Mouse (Mus musculus) frontal cortex, adult (tissue): ENCODE results near the gene Acvr2a.
A peak's percentile ranks its signal among the peaks of the same experiment; 100 is the strongest.
"Not testable (repeated sequence)": the region's sequence is repeated elsewhere in the genome, so short reads cannot be mapped to it uniquely, and the experiment has no call there.

Experiments used
- ATAC-seq: cut with Nextera tagmentation; 2 replicates; pipeline ENCODE4 v1.9.2; 2017; ENCODE audit warnings: mild to moderate bottlenecking, moderate library complexity, mixed read lengths; ENCODE audit not compliant: low TSS enrichment

The Acvr2a gene

GRCm38 (mm10) chr2:48813371-48814222 is at the start of gene Acvr2a:
Gene Acvr2a (plus strand): TSS chr2:48814109.
- ATAC-seq, result peak; percentile 86

DNA sequence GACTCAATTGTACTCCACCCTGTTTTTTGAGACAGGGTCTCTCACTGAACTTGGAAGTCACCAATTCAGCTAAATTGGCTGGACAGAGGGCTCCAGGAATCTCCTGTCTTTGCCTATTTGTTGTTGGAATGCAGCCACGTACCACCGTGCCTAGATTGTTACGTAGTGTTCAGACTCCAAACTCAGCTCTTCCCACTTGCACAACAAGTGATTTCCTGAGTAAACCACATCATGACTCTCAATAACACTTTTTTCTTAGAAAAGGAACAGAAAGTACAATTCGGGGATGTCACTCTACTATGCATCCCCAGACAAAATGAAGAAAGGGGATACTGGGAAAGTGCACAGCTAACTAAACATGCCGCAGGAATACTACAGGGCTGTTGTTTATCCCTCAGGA is 47.4 kb upstream of the Acvr2a start:
- ATAC-seq, result no peak

- peak; percentile 96 for ATAC-seq
Measured at GRCm38 (mm10) chr2:48767778-48768177, 46.1 kb upstream of the Acvr2a start.

DNA sequence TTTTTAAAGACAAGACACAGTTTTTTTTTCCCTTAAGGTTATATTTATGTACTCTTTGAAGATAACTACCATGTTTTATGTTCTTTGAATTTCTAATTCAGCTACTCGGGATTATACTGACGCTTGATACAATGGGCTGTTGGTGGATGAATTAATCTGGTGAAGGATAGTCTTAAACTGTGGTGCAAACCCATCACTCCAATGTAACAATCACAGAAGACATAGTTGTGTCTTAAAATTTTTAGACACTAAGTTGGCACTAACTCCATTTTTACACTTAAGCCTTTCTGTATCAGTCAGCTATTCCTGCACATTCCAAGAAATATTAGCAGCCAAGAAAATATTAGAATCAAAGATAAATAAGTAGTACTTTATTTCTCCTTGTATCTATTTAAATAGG is 45.7 kb upstream of the Acvr2a start:
- ATAC-seq, result no peak

- no peak for ATAC-seq
Measured at GRCm38 (mm10) chr2:48770100-48770499, 43.8 kb upstream of the Acvr2a start.

- ATAC-seq, result no peak
Measured at GRCm38 (mm10) chr2:48770634-48771033, 43.3 kb upstream of the Acvr2a start.

DNA sequence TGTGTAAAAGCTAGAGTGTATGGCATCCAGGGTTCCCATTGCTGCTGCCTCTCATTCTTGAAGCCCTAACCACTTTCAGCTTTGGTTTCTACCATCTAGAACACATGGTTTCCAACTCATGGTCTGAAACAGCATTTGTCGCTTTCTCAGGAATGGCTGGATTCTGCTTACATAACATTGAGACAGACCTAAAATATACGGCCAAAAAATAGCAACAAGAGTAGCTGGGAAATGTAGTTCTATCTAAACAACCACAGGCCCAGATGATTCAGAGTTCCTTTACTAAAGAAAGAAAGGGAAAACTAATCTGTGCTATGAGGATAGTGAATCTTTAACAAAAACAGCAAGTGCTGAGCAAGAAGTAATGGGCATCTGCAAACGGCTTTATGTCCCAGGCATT is 38.6 kb upstream of the Acvr2a start:
- ATAC-seq, result peak; percentile 98

DNA sequence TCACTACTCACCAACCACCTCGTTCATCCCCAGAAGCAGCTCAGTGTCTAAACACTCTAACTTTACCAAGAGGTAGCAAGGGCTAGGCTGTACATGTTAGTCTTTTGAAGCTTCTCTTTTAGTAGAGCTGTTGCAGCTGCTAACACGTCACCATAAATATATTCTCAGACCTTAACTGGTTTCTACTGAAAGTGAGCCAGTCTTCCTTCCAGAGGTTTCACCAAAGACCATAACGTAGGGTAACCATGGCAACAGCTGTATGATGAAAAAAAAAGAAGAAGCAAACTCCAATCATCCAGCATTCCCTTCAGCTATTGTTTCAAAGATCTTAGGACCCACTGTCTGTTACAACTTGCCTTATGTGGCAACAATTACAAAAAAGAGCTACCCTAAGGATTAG is 25.0 kb upstream of the Acvr2a start:
- no peak for ATAC-seq

DNA sequence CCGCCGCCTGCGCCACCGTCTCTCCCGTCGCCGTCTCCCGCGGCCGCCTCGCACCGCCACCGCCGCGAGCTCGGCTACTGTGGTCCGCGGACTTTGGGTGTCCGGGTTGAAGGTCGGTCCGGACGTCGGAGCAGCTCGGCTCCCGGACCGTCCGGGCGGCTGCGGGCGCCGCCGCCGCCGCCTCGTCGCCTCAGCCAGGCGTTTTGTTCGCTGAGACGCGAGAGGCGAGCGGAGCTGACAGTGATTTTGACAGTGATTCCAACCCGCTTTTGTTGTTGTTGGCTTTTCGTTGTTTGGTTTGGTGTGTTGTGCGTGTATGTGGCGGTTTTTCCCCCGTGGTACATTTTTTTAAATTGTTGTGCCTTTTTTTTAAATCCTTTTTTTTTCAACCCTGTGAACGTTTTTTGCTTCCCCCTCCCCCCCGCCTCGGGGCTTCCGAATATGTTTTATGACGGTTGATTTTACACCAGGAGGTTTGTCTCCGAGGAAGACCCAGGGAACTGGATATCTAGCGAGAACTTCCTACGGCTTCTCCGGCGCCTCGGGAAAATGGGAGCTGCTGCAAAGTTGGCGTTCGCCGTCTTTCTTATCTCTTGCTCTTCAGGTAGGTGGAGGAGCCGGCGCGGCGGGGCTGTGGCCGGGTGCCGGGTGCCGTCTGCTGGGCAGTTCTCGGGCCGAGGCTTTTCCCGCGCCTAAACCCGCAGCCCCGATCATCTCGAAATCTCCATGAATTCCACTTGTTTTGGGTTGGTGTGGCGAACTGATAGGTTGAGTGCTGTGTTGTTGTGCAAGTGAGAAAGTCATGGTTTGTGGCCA is 522 bp downstream of the Acvr2a start:
- ATAC-seq, result peak; percentile 47

DNA sequence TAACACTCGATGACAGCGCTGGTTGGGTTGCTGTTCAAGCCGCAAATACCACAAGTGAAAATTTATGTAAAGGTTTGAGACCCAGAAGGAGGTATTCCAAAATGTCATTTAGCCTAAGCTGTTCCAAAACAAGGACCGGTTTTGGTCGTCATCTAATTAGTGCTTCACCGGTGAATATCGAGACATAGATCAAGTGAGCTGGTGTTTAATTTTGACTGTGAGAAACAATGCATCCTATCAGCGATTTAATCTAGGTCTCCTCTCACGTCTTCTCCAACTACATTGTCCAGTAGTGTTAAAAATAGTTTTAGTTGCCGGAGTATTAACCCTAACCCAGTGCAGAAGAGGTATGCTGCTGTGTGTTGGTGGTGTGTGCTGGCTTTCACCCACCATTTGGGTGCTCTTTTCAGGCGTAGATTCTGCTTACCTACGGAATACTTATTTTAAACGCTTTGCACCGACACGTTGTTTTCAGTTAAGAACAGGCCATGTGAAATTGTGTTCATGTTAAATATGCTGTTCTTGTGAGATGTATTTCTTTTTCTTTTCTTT is 1.2 kb downstream of the Acvr2a start:
- no peak for ATAC-seq

DNA sequence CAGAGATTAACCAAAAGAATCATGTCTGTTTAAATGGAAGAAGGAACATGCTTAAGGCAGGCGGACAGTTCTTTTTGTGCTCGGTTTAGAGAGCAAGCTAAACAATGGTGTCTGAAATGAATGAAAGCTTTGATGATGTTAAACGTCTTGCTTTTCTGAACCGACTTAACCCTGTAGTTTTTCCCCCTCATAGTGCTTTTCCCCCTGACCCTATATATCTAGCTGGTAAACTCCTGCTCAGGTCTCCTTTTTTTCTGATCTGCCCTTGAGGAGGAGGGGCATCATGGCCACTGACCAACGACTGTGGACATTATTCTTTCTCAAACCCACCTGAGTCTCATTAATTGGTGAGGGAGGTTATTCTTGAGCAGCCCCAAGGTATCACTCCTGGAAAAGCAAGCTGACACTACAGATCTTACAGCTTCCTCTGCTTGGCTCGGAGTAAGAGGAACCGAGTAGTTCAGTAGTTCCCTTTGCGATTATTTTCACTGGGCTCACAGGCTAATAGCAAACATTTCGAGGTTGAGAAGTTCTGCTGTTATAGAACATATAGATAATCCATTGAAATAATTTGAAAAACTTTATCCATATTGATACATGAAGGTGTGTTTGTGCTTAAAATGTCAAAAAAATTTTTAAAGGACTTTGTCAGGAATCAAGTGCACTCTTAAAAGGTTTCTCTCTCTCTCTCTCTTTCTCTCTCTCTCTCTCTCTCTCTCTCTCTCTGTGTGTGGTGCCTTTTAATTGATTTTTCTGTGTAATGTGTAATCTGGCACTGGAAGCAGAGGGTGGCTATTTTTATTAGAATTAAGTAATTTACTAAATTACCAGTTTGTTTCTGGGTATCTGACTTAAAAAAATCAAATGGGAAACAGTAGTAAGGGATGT is 2.5 kb downstream of the Acvr2a start:
- ATAC-seq, result no peak

- no peak for ATAC-seq
Measured at GRCm38 (mm10) chr2:48825878-48826277, 12.0 kb downstream of the Acvr2a start.

DNA sequence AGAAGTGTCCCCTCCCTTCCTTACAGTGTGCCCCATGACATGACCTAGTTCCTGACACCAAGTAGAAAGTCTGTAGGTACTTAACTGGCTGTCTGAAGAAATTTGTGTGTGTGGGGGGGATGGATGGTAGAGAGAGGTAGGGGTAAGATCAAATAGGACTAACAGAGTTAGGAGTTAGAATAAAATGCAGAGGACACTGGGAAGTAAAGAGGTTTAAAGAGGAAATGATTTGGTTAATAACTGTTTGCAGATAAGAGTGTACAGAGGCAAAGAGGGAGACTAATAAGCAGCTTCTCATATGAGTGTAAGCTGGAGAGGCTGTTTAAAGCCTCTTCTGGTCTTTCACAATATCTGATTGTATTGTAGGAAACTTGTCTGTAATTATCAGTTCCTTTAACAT is 12.5 kb downstream of the Acvr2a start:
- ATAC-seq, result no peak

- ATAC-seq, result no peak
Measured at GRCm38 (mm10) chr2:48830492-48830891, 16.6 kb downstream of the Acvr2a start.

DNA sequence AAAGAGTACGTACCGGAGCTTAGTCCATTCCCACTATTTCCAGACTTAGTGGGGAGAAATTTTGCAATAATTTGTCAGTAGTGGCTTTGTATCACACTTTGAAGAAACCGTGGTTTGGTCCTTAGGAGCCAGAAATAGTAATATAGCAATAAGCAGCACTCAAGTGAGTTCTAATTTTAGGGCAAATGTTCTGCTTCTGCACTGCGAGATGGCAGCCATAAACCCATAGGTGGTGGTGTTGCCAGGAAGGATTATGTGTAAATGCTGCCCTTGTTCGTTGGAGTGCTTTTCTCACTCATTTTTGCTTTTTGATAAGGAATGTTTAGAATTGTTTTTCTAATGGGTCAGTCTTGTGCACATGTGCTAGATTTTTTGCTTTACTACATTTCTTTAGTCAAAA is 18.4 kb downstream of the Acvr2a start:
- peak; percentile 52; the same call in 1 of the 2 replicates for ATAC-seq

DNA sequence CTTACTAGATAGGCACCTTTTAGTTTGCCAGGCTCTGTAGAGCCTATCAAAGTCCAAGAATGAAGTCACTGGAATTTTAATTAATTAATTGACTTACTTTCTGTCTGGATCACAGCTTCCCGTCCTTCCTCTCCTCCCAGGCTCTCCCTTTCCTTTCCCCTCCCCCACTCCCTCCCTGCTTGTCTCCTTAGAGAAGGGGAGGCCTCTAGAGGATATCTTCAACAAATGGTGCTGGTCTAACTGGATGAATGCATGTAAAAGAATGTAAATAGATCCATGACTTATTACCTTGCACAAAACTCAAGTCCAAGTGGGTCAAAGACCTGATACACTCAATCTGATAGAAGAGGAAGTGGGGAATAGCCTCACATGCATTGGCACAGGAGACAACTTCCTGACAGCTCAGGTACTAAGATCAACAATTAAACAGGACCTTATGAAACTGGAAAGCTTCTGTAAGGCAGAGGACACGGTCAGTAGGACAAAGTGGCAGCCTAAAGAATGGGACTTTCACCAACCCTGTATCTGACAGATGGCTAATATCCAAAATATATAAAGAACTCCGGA is 20.1 kb downstream of the Acvr2a start:
- no peak for ATAC-seq

DNA sequence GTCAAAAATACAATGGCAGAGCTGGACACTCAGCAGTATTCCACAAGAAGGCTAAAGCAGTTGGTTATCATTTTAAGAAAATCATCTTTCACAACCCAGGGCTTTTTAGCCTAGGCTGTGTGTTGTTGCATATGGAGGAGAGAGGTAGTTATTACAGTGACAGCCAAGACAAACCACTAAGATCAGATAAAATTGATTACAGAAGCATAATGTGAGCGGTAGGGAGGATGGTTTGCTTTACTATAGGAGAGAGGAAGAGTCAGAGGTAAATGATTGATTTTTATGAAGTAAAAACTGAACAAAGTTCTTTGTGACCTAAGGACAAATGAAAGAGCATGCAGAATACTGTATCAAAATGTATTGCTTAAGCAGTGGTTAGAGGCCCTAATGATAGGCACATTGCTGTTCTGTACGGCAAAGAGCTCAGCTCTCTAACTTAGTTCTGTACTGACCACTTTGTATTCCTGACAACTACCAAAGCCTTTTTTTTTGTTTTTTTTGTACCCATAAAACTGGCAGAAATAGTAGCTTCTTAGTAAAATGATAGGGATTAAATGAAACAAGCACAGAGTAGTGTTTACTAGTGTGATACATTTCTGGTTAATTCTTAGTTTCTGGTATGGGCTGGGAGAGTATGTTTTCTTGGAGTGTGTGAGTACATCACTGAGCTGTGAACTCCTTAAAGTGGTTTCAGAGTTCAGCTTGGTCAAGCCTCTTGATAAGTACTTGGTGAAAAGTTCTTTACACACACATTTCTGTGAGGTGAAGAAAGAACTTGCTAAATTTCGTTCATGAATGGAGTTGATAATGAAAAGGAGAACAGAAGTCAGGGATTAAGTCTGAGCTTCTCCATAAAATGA is 27.9 kb downstream of the Acvr2a start:
- ATAC-seq, result no peak

GRCm38 (mm10) chr2:48846689-48847398 is 32.9 kb downstream of the Acvr2a start:
- ATAC-seq, result no peak

DNA sequence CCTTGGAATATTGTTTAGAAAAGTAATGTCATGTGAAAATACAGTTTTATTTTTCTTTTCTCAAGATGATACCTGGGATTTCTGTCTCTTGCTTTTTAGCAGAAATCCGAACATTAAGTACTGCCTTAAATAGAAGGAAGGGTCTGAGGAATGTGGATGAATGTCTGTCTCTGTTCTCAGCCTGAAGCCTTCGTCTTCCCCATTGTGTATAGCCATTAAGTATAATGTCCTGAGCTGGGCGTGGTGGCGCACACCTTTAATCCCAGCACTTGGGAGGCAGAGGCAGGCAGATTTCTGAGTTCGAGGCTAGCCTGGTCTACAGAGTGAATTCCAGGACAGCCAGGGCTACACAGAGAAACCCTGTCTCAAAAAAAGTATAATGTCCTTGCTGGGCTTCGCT is 51.7 kb downstream of the Acvr2a start:
- not testable (repeated sequence) for ATAC-seq
